26 mouse cellular contexts compared by ENCODE assay signal in genomic region chr14:73494122-73494521, GRCm38 (mm10). TPM values are rescaled to one million over a fixed set of nuclear protein-coding genes. Genes with fewer than 3 reads are reported as not detected.
DNase-seq lines count a peak whose midpoint lies in the region; ATAC-seq and TF ChIP-seq lines count a peak whose summit lies in the region.
"Had no signal": no experiment of that assay in that cellular context is flagged by ENCODE, and none has a peak within 500 bp of the region (broad histone marks: within the 10 kb centered on the region; RNA-seq: fewer than 3 reads in every experiment).

No protein-coding gene starts in this region.

- no peak for TF ChIP-seq EP300 in heart, postnatal 0 days (IDR thresholded peaks at IDR 0.05; ENCODE audit: low read depth)

- no peaks in the 10 kb centered on the region for H3K36me3 ChIP-seq in heart, postnatal 0 days (replicated peaks; ENCODE audit: control insufficient read depth, insufficient read depth, low read length)
- H3K36me3 ChIP-seq: forebrain, embryonic 10.5 days; heart, embryonic 13.5 days had no signal

- no peak for TF ChIP-seq CTCF in heart, postnatal 0 days (IDR thresholded peaks at IDR 0.05; ENCODE audit: low read depth)

- peak; percentile 61 for DNase-seq in heart, adult 11 months
- no peak for DNase-seq in heart, postnatal 36 days
- no peak for DNase-seq in heart, postnatal 0 days (ENCODE audit: low spot score)
- no peak for DNase-seq in heart, postnatal 10 days
- DNase-seq in embryo, embryonic 9.5 days (ENCODE audit: extremely low spot score): no peak
- DNase-seq in thymus, postnatal 4 days: no peak
- DNase-seq: adrenal gland, adult 8-10 months; adrenal gland, postnatal 25 days; cerebellum, adult 2 months; cerebellum, adult 9-11 months; cerebellum, postnatal 25 days; embryo, embryonic 11 days; gastrocnemius, postnatal 10 days; gastrocnemius, postnatal 36 days; heart, postnatal 14 days had no signal

- no peak overlapping the region for H3K27ac ChIP-seq in heart, postnatal 0 days (ENCODE audit: low read depth)
- H3K27ac ChIP-seq: forebrain, embryonic 10.5 days; forebrain, embryonic 13.5 days; heart, embryonic 13.5 days; hindbrain, embryonic 14.5 days; hindbrain, postnatal 0 days had no signal

- intact Hi-C loops in heart, postnatal 36 days (cut with DNase I): no loop called here
- intact Hi-C loops in heart, postnatal 10 days (cut with DNase I): no loop called here

- 40% methylated on average over 6 of the region's 6 CpGs for WGBS in heart, postnatal 0 days

- no peaks in the 10 kb centered on the region for H3K9me3 ChIP-seq in heart, postnatal 0 days (replicated peaks; ENCODE audit: control insufficient read depth, low read length)

- no peak overlapping the region for H3K9ac ChIP-seq in heart, postnatal 0 days (replicated peaks; ENCODE audit: low read depth, low read length)
- H3K9ac ChIP-seq: forebrain, embryonic 13.5 days; heart, embryonic 13.5 days; hindbrain, embryonic 14.5 days had no signal

- no peak overlapping the region for H3K4me3 ChIP-seq in heart, postnatal 0 days (ENCODE audit: low read depth, low read length)
- H3K4me3 ChIP-seq: forebrain, embryonic 10.5 days; forebrain, embryonic 13.5 days; heart, embryonic 13.5 days had no signal

- H3K27me3 ChIP-seq in heart, postnatal 0 days (ENCODE audit: control insufficient read depth, insufficient read depth, low read length): no peaks in the 10 kb centered on the region
- H3K27me3 ChIP-seq: forebrain, embryonic 13.5 days; heart, embryonic 13.5 days had no signal

- peak; percentile 36; the same call in 1 of the 2 replicates for ATAC-seq in heart, postnatal 0 days (ENCODE audit: insufficient read depth, low read depth)
- ATAC-seq in common myeloid progenitor, adult 5-6 weeks (replicated peaks; ENCODE audit: low read depth, poor library complexity, severe bottlenecking): peak; percentile 74
- ATAC-seq in megakaryocyte progenitor cell, adult 5-6 weeks (replicated peaks; ENCODE audit: poor library complexity): peak; percentile 99
- ATAC-seq: activated CD4-positive, CD25-positive, alpha-beta regulatory T cell, adult 4 months; forebrain, embryonic 13.5 days; forebrain, embryonic 16.5 days; hindbrain, postnatal 0 days; inflammation-experienced regulatory T-cells, adult 6 months; intestine, embryonic 16.5 days had no signal

- no peak overlapping the region for H3K4me2 ChIP-seq in heart, postnatal 0 days (ENCODE audit: low read depth, low read length)
- H3K4me2 ChIP-seq: forebrain, embryonic 13.5 days; heart, embryonic 13.5 days; hindbrain, embryonic 14.5 days had no signal

- no peaks in the 10 kb centered on the region for H3K4me1 ChIP-seq in heart, postnatal 0 days (ENCODE audit: control insufficient read depth, insufficient read depth)
- H3K4me1 ChIP-seq: forebrain, embryonic 10.5 days; forebrain, embryonic 13.5 days had no signal

RNA-seq across cellular contexts. Expression of gene Med4, which starts 15.7 kb away (rescaled TPM):
- total RNA-seq in heart, postnatal 36 days (2021): 10 to 100 TPM; 21.4 to 23.9 TPM
- 17.4 and 17.5 TPM in 2 replicates for total RNA-seq in heart, postnatal 0 days (2014; rRNA removed; ENCODE audit: low replicate concordance)
- 36.1 and 40.2 TPM in 2 replicates for polyA plus RNA-seq in heart, postnatal 0 days (2015; fragmentation: Nextera tagmentation; extraction: Ambion mirVana)
- total RNA-seq in heart, postnatal 10 days (2021): 10 to 100 TPM; 21.1 to 22.8 TPM
- total RNA-seq in common myeloid progenitor, adult 5-6 weeks (2017): 51.7 and 63.4 TPM in 2 replicates
- total RNA-seq in megakaryocyte progenitor cell, adult 5-6 weeks (2015): 39.9 and 42.8 TPM in 2 replicates
- 65.7 and 71.0 TPM in 2 replicates for total RNA-seq in megakaryocyte progenitor cell, adult 5-6 weeks (2017)

RNA-seq across cellular contexts. Expression of gene Sucla2, which starts 31.0 kb away (rescaled TPM):
- 100 to 1,000 TPM; 830 to 889 TPM for total RNA-seq in heart, postnatal 36 days (2021)
- 229 and 249 TPM in 2 replicates for total RNA-seq in heart, postnatal 0 days (2014; rRNA removed; ENCODE audit: low replicate concordance)
- 449 TPM in 2 replicates for polyA plus RNA-seq in heart, postnatal 0 days (2015; fragmentation: Nextera tagmentation; extraction: Ambion mirVana)
- 100 to 1,000 TPM; 581 to 631 TPM for total RNA-seq in heart, postnatal 10 days (2021)
- total RNA-seq in common myeloid progenitor, adult 5-6 weeks (2017): 116 and 162 TPM in 2 replicates
- 73.1 and 73.6 TPM in 2 replicates for total RNA-seq in megakaryocyte progenitor cell, adult 5-6 weeks (2015)
- 104 and 117 TPM in 2 replicates for total RNA-seq in megakaryocyte progenitor cell, adult 5-6 weeks (2017)

RNA-seq across cellular contexts. Expression of gene Nudt15, which starts 53.9 kb away (rescaled TPM):
- 1 to 10 TPM; 6.1 to 7.6 TPM for total RNA-seq in heart, postnatal 36 days (2021)
- 1.8 and 2.8 TPM in 2 replicates for total RNA-seq in heart, postnatal 0 days (2014; rRNA removed; ENCODE audit: low replicate concordance)
- polyA plus RNA-seq in heart, postnatal 0 days (2015; fragmentation: Nextera tagmentation; extraction: Ambion mirVana): 3.7 and 4.7 TPM in 2 replicates
- total RNA-seq in heart, postnatal 10 days (2021): 1 to 10 TPM; 5.3 to 7.5 TPM
- 2.0 and 5.2 TPM in 2 replicates for total RNA-seq in common myeloid progenitor, adult 5-6 weeks (2017)
- 4.6 and 5.6 TPM in 2 replicates for total RNA-seq in megakaryocyte progenitor cell, adult 5-6 weeks (2015)
- total RNA-seq in megakaryocyte progenitor cell, adult 5-6 weeks (2017): 4.6 and 6.1 TPM in 2 replicates

Comparison
In these comparisons a context has a peak if more than half of its experiments do, and no peak if none do; other contexts are left out.
1. ATAC-seq: peak in every context shown above with its lines; median percentile 99 in megakaryocyte progenitor cell, adult 5-6 weeks; 74 in common myeloid progenitor, adult 5-6 weeks; 36 in heart, postnatal 0 days.